Mouse (Mus musculus) embryonic facial prominence, embryonic 11.5 days (tissue): ENCODE measurements at regions not wholly inside any gene's neighbourhood (a gene's known extent, or its start where the extent isn't known, plus 50 kb on each side); places are given as distances from the start of the nearest gene placed in this dataset.

Experiments
- ATAC-seq: fragments of 200-750 bp; cut with Nextera tagmentation; replicated peaks from 2 replicates; pipeline ENCODE4 v1.8.0; 2017; ENCODE audit warnings: low read depth; ENCODE audit not compliant: insufficient number of reproducible peaks, low FRiP score, low TSS enrichment
- DNase-seq: peaks from one replicate; pipeline ENCODE4 v3.0.0-alpha.2; 2015; ENCODE audit warnings: low spot score
- H3K27ac ChIP-seq: fragments of 300-500 bp; sonication (generic); replicated peaks from 2 replicates; pipeline ENCODE4 v1.5.1; 2014; ENCODE audit warnings: mild to moderate bottlenecking, low read depth, low read length, control low read depth
- H3K27me3 ChIP-seq: fragments of 300-500 bp; sonication (generic); 2 replicates; pipeline ENCODE4 v1.6.1; 2014; ENCODE audit warnings: mild to moderate bottlenecking, low read length, moderate library complexity, mixed read lengths; ENCODE audit not compliant: control insufficient read depth, insufficient read depth
- H3K36me3 ChIP-seq: fragments of 300-500 bp; sonication (generic); replicated peaks from 2 replicates; pipeline ENCODE4 v1.6.1; 2014; ENCODE audit warnings: low read depth, mild to moderate bottlenecking, low read length, moderate library complexity, mixed read lengths; ENCODE audit not compliant: control insufficient read depth, insufficient read depth
- H3K4me1 ChIP-seq: fragments of 300-500 bp; sonication (generic); 2 replicates; pipeline ENCODE4 v1.6.1; 2014; ENCODE audit warnings: low read length, mixed read lengths; ENCODE audit not compliant: control insufficient read depth, insufficient read depth
- H3K4me2 ChIP-seq: fragments of 300-500 bp; sonication (generic); 2 replicates; pipeline ENCODE4 v1.6.1; 2014; ENCODE audit warnings: low read depth, mild to moderate bottlenecking, control low read depth, low read length, moderate library complexity
- H3K4me3 ChIP-seq: fragments of 300-500 bp; sonication (generic); 2 replicates; pipeline ENCODE4 v1.5.1; 2014; ENCODE audit warnings: low read depth, low read length, control low read depth
- H3K9ac ChIP-seq: fragments of 300-500 bp; sonication (generic); replicated peaks from 2 replicates; pipeline ENCODE4 v1.6.1; 2014; ENCODE audit warnings: mild to moderate bottlenecking, control low read depth, low read length
- H3K9me3 ChIP-seq: fragments of 300-500 bp; sonication (generic); replicated peaks from 2 replicates; pipeline ENCODE4 v1.6.1; 2016; ENCODE audit warnings: mild to moderate bottlenecking, low read length, inconsistent platforms, mixed read lengths; ENCODE audit not compliant: control insufficient read depth
- WGBS: fragments of 180-500 bp; shearing (Covaris S2); extraction: QIAGEN DNeasy Blood & Tissue Kit; methylation state at CpG from one replicate; pipeline ENCODE4 v1.1.7; 2014; 5-methylcytosine and 5-hydroxymethylcytosine counted together

- WGBS = 60% methylated on average over 7 of the region's 7 CpGs
- no peaks in the 10 kb centered on the region for H3K27me3 ChIP-seq
- no peak for DNase-seq
- H3K4me2 ChIP-seq = no peak overlapping the region
- H3K36me3 ChIP-seq = no peaks in the 10 kb centered on the region
- peaks cover 3% of the 10 kb centered on the region for H3K4me1 ChIP-seq
- H3K9me3 ChIP-seq = no peaks in the 10 kb centered on the region
- no peak overlapping the region for H3K9ac ChIP-seq
- H3K4me3 ChIP-seq = no peak overlapping the region
- no peak for ATAC-seq
- H3K27ac ChIP-seq = no peak overlapping the region
These were observed 51.0 kb upstream of the Sfswap start for GRCm38 (mm10) chr5:129449931-129450573.
